Comparison of ENCODE assay signal across 22 mouse cellular contexts in the genomic region with DNA sequence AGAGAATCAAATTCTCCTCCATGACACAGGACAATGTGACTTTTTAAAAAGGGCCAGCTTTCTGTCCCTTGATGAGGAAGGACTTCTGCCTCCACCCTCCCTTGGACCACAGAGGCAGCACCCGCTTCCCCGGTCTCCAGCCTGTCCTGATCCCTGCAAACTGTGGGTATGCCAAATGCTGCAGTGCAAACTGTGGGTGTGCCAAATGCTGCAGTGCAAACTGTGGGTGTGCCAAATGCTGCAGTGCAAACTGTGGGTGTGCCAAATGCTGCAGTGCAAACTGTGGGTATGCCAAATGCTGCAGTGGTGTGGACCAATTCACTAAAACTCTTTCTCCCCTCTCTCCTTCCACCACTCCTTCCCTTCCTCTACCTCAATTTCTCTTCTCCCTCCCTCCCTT. TPM values are rescaled to one million over a fixed set of nuclear protein-coding genes. Genes with fewer than 3 reads are reported as not detected.
DNase-seq lines count a peak whose midpoint lies in the region; ATAC-seq and TF ChIP-seq lines count a peak whose summit lies in the region.
"Had no signal": no experiment of that assay in that cellular context is flagged by ENCODE, and none has a peak within 500 bp of the region (broad histone marks: within the 10 kb centered on the region; RNA-seq: fewer than 3 reads in every experiment).

No protein-coding gene starts in this region.

- TF ChIP-seq EP300 in lung, postnatal 0 days (IDR thresholded peaks at IDR 0.05): no peak

- H3K36me3 ChIP-seq in lung, postnatal 0 days (ENCODE audit: insufficient read depth, low read length): no peaks in the 10 kb centered on the region
- H3K36me3 ChIP-seq: G1E had no signal

- no peaks in the 10 kb centered on the region for H3K27me3 ChIP-seq in lung, postnatal 0 days (replicated peaks; ENCODE audit: insufficient read depth, low read length)
- H3K27me3 ChIP-seq: CH12.LX, Patski had no signal

- H3K27ac ChIP-seq in lung, postnatal 0 days (ENCODE audit: low read length): no peak overlapping the region

- WGBS in lung, postnatal 0 days: 73% methylated on average over 2 of the region's 2 CpGs

- no peak overlapping the region for H3K4me2 ChIP-seq in lung, postnatal 0 days (replicated peaks; ENCODE audit: low read depth, low read length)

- peak; percentile 49 to 54 for DNase-seq in cerebellum, postnatal 10 days
- DNase-seq in cerebellum, adult 18-20 months: no peak
- peak; percentile 30 to 54 for DNase-seq in cerebellum, postnatal 14 days
- no peak for DNase-seq in cerebellum, adult 11 months
- DNase-seq in left cerebral cortex, postnatal 4 days: peak; percentile 13
- no peak for DNase-seq in left cerebral cortex, postnatal 10 days (ENCODE audit: extremely low spot score in 1 of 2, low spot score in 2 of 2)
- DNase-seq in lung, postnatal 0 days (ENCODE audit: low spot score): no peak
- DNase-seq: adrenal gland, adult 2 months; adrenal gland, adult 8-10 months; adrenal gland, postnatal 10 days; adrenal gland, postnatal 14 days; adrenal gland, postnatal 25 days; adrenal gland, postnatal 36 days; B cell, adult 2 months; cerebellum, adult 11-12 months; cerebellum, adult 2 months had no signal

- H3K4me1 ChIP-seq in lung, postnatal 0 days (ENCODE audit: insufficient read depth, low read depth, low read length): no peaks in the 10 kb centered on the region

- H3K9ac ChIP-seq in lung, postnatal 0 days (replicated peaks; ENCODE audit: low read depth): no peak overlapping the region

- no peaks in the 10 kb centered on the region for H3K9me3 ChIP-seq in lung, postnatal 0 days (ENCODE audit: low read length)
- H3K9me3 ChIP-seq: G1E had no signal

- no peak for TF ChIP-seq CTCF in lung, postnatal 0 days (IDR thresholded peaks at IDR 0.05)

- no peak overlapping the region for H3K4me3 ChIP-seq in lung, postnatal 0 days (ENCODE audit: low read depth, low read length)

- peak; percentile 63; the same call in 1 of the 2 replicates for ATAC-seq in erythroid progenitor cell, adult 5-6 weeks (replicated peaks; ENCODE audit: low FRiP score, poor library complexity, severe bottlenecking)
- ATAC-seq in lung, postnatal 0 days: no peak
- ATAC-seq: activated CD4-positive, CD25-positive, alpha-beta regulatory T cell, adult 4 months; CD4-positive, CD25-positive, alpha-beta regulatory T cell, adult 4 months; Patski had no signal

- intact Hi-C loops in left cerebral cortex, postnatal 4 days (cut with DNase I): no loop called here
- intact Hi-C loops in left cerebral cortex, postnatal 10 days (cut with DNase I): no loop called here

RNA-seq across cellular contexts. Expression of gene Apip, which starts 32.7 kb away (rescaled TPM):
- 10 to 100 TPM; 28.4 to 29.9 TPM for total RNA-seq in left cerebral cortex, postnatal 4 days (2021)
- 10 to 100 TPM; 29.8 to 29.9 TPM for total RNA-seq in left cerebral cortex, postnatal 10 days (2021)
- 45.3 and 109 TPM in 2 replicates for total RNA-seq in erythroid progenitor cell, adult 5-6 weeks (2015; ENCODE audit: low replicate concordance)
- 24.8 and 28.9 TPM in 2 replicates for total RNA-seq in erythroid progenitor cell, adult 5-6 weeks (2017; ENCODE audit: low replicate concordance)
- polyA plus RNA-seq in lung, postnatal 0 days (2015; fragmentation: Nextera tagmentation; extraction: Ambion mirVana): 66.8 and 70.4 TPM in 2 replicates

RNA-seq across cellular contexts. Expression of gene Pdhx, which starts 32.9 kb away (rescaled TPM):
- 10 to 100 TPM; 55.4 to 56.6 TPM for total RNA-seq in left cerebral cortex, postnatal 4 days (2021)
- 10 to 100 TPM; 69.4 to 70.6 TPM for total RNA-seq in left cerebral cortex, postnatal 10 days (2021)
- 7.2 and 15.1 TPM in 2 replicates for total RNA-seq in erythroid progenitor cell, adult 5-6 weeks (2015; ENCODE audit: low replicate concordance)
- 14.0 and 16.6 TPM in 2 replicates for total RNA-seq in erythroid progenitor cell, adult 5-6 weeks (2017; ENCODE audit: low replicate concordance)
- 23.0 and 25.3 TPM in 2 replicates for polyA plus RNA-seq in lung, postnatal 0 days (2015; fragmentation: Nextera tagmentation; extraction: Ambion mirVana)

Comparison
In these comparisons a context has a peak if more than half of its experiments do, and no peak if none do; other contexts are left out.
1. DNase-seq: peak in cerebellum, postnatal 10 days (2 of 2), cerebellum, postnatal 14 days (2 of 2) and left cerebral cortex, postnatal 4 days (single experiment); none in cerebellum, adult 18-20 months (0 of 2), cerebellum, adult 11 months (single experiment), left cerebral cortex, postnatal 10 days (0 of 2) and lung, postnatal 0 days (single experiment).